9 mouse cellular contexts compared by ENCODE assay signal in the genomic region with DNA sequence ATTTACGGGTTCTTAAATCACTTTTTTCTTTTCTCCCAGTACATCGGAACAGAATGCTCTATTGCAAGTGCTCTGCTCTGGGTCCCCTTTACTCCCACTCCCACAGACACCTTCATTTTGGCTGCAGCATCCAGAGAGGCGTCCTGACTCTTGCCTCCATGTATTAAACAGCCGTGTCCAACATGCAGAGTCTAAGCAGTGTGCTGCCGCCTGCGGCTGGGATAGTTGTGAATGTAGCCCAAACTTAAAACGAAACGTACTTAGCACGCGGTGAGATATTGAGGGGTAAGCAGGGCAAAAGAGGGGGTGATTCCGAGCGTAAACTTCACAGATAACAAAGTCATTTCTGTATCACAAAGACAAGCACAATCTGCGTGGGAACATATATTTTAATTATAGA. TPM values are rescaled to one million over a fixed set of nuclear protein-coding genes. Genes with fewer than 3 reads are reported as not detected.
DNase-seq lines count a peak whose midpoint lies in the region; ATAC-seq and TF ChIP-seq lines count a peak whose summit lies in the region.
"Had no signal": no experiment of that assay in that cellular context is flagged by ENCODE, and none has a peak within 500 bp of the region (broad histone marks: within the 10 kb centered on the region; RNA-seq: fewer than 3 reads in every experiment).

No protein-coding gene starts in this region.

- H3K27me3 ChIP-seq in forebrain, embryonic 12.5 days, result peaks cover 26% of the 10 kb centered on the region; the same call in 1 of the 2 replicates
- 0 out of 2 replicates have a peak, but pooled peaks cover 4% of the 10 kb centered on the region for H3K27me3 ChIP-seq in hindbrain, embryonic 15.5 days
- H3K27me3 ChIP-seq in liver, postnatal 0 days (ENCODE audit: insufficient read depth, low read length), result peaks cover 13% of the 10 kb centered on the region; the same call in 1 of the 2 replicates
- no peaks in the 10 kb centered on the region for H3K27me3 ChIP-seq in stomach, embryonic 14.5 days (ENCODE audit: control insufficient read depth, insufficient read depth, low read length)

- peak overlapping the region; percentile 52 for H3K4me3 ChIP-seq in layer of hippocampus, adult 2 months
- H3K4me3 ChIP-seq in forebrain, embryonic 12.5 days (replicated peaks), result peak overlapping the region; percentile 37
- H3K4me3 ChIP-seq in hindbrain, embryonic 15.5 days, result peak overlapping the region; percentile 39
- H3K4me3 ChIP-seq in liver, postnatal 0 days (ENCODE audit: low read depth, low read length), result peak overlapping the region; percentile 27
- peak overlapping the region; percentile 47 for H3K4me3 ChIP-seq in stomach, embryonic 14.5 days (ENCODE audit: low read depth, low read length)

- WGBS in forebrain, embryonic 12.5 days, result 9% methylated on average over 13 of the region's 13 CpGs
- WGBS in hindbrain, embryonic 15.5 days, result 17% methylated on average over 13 of the region's 13 CpGs
- 12% methylated on average over 13 of the region's 13 CpGs for WGBS in liver, postnatal 0 days (ENCODE audit: insufficient replicate concordance)
- 6% methylated on average over 13 of the region's 13 CpGs for WGBS in stomach, embryonic 14.5 days

- peak overlapping the region; percentile 81 for H3K4me2 ChIP-seq in forebrain, embryonic 12.5 days
- peak overlapping the region; percentile 83 for H3K4me2 ChIP-seq in hindbrain, embryonic 15.5 days
- H3K4me2 ChIP-seq in liver, postnatal 0 days (ENCODE audit: low read depth, low read length), result peak overlapping the region; percentile 66
- H3K4me2 ChIP-seq in stomach, embryonic 14.5 days (replicated peaks; ENCODE audit: low read depth, low read length), result peak overlapping the region; percentile 81

- peak; percentile 58; the same call in 1 of the 2 replicates for ATAC-seq in forebrain, embryonic 12.5 days (ENCODE audit: low FRiP score)
- 0 out of 2 replicates have a peak, but pooled peaks have one; percentile 31 for ATAC-seq in hindbrain, embryonic 15.5 days (ENCODE audit: low FRiP score, low read depth)
- ATAC-seq in liver, postnatal 0 days, result no peak
- 0 out of 2 replicates have a peak, but pooled peaks have one; percentile 20 for ATAC-seq in stomach, embryonic 14.5 days (ENCODE audit: insufficient number of reproducible peaks, insufficient read depth, low FRiP score, low read depth)

- DNase-seq in layer of hippocampus, adult 2 months (ENCODE audit: low spot score in 2 of 2), result no peak
- DNase-seq in layer of hippocampus, postnatal 36 days, result no peak
- no peak for DNase-seq in liver, postnatal 0 days
- no peak for DNase-seq in thymus, postnatal 4 days
- DNase-seq in layer of hippocampus, adult 9-11 months, result no peak

- no peak overlapping the region for H3K27ac ChIP-seq in layer of hippocampus, adult 2 months
- no peak overlapping the region for H3K27ac ChIP-seq in forebrain, embryonic 12.5 days
- H3K27ac ChIP-seq in hindbrain, embryonic 15.5 days (replicated peaks), result no peak overlapping the region
- H3K27ac ChIP-seq in liver, postnatal 0 days (ENCODE audit: low read depth), result no peak overlapping the region
- peak overlapping the region; percentile 58; the same call in 1 of the 2 replicates for H3K27ac ChIP-seq in stomach, embryonic 14.5 days (ENCODE audit: low read length)

- H3K9me3 ChIP-seq in forebrain, embryonic 12.5 days, result 0 out of 2 replicates have a peak, but pooled peaks cover 5% of the 10 kb centered on the region
- H3K9me3 ChIP-seq in hindbrain, embryonic 15.5 days, result no peaks in the 10 kb centered on the region
- H3K9me3 ChIP-seq in liver, postnatal 0 days (ENCODE audit: low read length), result peaks cover 2% of the 10 kb centered on the region; the same call in 1 of the 2 replicates
- H3K9me3 ChIP-seq in stomach, embryonic 14.5 days (ENCODE audit: control insufficient read depth, low read depth, low read length), result no peaks in the 10 kb centered on the region

- TF ChIP-seq EP300 in liver, postnatal 0 days (IDR thresholded peaks at IDR 0.05; ENCODE audit: low read depth), result no peak

- H3K36me3 ChIP-seq in forebrain, embryonic 12.5 days (replicated peaks), result no peaks in the 10 kb centered on the region
- H3K36me3 ChIP-seq in hindbrain, embryonic 15.5 days, result no peaks in the 10 kb centered on the region
- no peaks in the 10 kb centered on the region for H3K36me3 ChIP-seq in liver, postnatal 0 days (replicated peaks; ENCODE audit: insufficient read depth, low read length)
- no peaks in the 10 kb centered on the region for H3K36me3 ChIP-seq in stomach, embryonic 14.5 days (ENCODE audit: control insufficient read depth, insufficient read depth, low read length)

- H3K9ac ChIP-seq in forebrain, embryonic 12.5 days, result no peak overlapping the region
- 0 out of 2 replicates have a peak overlapping the region, but pooled peaks have one; percentile 21 for H3K9ac ChIP-seq in hindbrain, embryonic 15.5 days
- no peak overlapping the region for H3K9ac ChIP-seq in liver, postnatal 0 days (replicated peaks)
- H3K9ac ChIP-seq in stomach, embryonic 14.5 days (replicated peaks; ENCODE audit: low read depth, low read length), result 0 out of 2 replicates have a peak overlapping the region, but pooled peaks have one; percentile 10

- peaks cover 16% of the 10 kb centered on the region for H3K4me1 ChIP-seq in forebrain, embryonic 12.5 days
- peaks cover 16% of the 10 kb centered on the region for H3K4me1 ChIP-seq in hindbrain, embryonic 15.5 days (replicated peaks)
- H3K4me1 ChIP-seq in liver, postnatal 0 days (ENCODE audit: insufficient read depth), result no peaks in the 10 kb centered on the region; the same call in 1 of the 2 replicates
- peaks cover 9% of the 10 kb centered on the region; the same call in 1 of the 2 replicates for H3K4me1 ChIP-seq in stomach, embryonic 14.5 days (ENCODE audit: control insufficient read depth, insufficient read depth, low read length)

- peak; percentile 35 for TF ChIP-seq CTCF in layer of hippocampus, adult 2 months (conservative IDR thresholded peaks at IDR 0.05)
- no peak for TF ChIP-seq CTCF in liver, postnatal 0 days (IDR thresholded peaks at IDR 0.05; ENCODE audit: low read depth)

RNA-seq across cellular contexts. Expression of a gene that starts 0.7 kb away (rescaled TPM):
- 1 to 10 TPM in 1 of 2 experiments, under 1 TPM in 1; 1.00 to 1.2 TPM for total RNA-seq in layer of hippocampus, adult 2 months (2021)
- total RNA-seq in layer of hippocampus, postnatal 36 days (2021), result 1 to 10 TPM; 1.1 to 1.4 TPM
- 12.5 and 14.0 TPM in 2 replicates for polyA plus RNA-seq in forebrain, embryonic 12.5 days (2016; fragmentation: Nextera tagmentation; extraction: Ambion mirVana)
- polyA plus RNA-seq in hindbrain, embryonic 15.5 days (2015; fragmentation: Nextera tagmentation; extraction: Ambion mirVana), result 18.9 and 20.9 TPM in 2 replicates
- polyA plus RNA-seq in liver, postnatal 0 days (2015; fragmentation: Nextera tagmentation; extraction: Ambion mirVana), result 2.1 and 4.0 TPM in 2 replicates
- polyA plus RNA-seq in stomach, embryonic 14.5 days (2014; fragmentation: Nextera tagmentation; extraction: Ambion mirVana), result 162 and 164 TPM in 2 replicates

RNA-seq across cellular contexts. Expression of a gene that starts 49.9 kb away (rescaled TPM):
- under 1 TPM; 0.61 to 0.69 TPM for total RNA-seq in layer of hippocampus, adult 2 months (2021)
- total RNA-seq in layer of hippocampus, postnatal 36 days (2021), result under 1 TPM; 0.56 to 0.92 TPM
- polyA plus RNA-seq in forebrain, embryonic 12.5 days (2016; fragmentation: Nextera tagmentation; extraction: Ambion mirVana), result 0.08 and 0.13 TPM in 2 replicates
- 0.09 and 0.21 TPM in 2 replicates for polyA plus RNA-seq in hindbrain, embryonic 15.5 days (2015; fragmentation: Nextera tagmentation; extraction: Ambion mirVana)
- not detected in 2 replicates for polyA plus RNA-seq in liver, postnatal 0 days (2015; fragmentation: Nextera tagmentation; extraction: Ambion mirVana)
- not detected in 2 replicates for polyA plus RNA-seq in stomach, embryonic 14.5 days (2014; fragmentation: Nextera tagmentation; extraction: Ambion mirVana)
- total RNA-seq: ES-E14 had no signal

Comparison
In these comparisons a context has a peak if more than half of its experiments do, and no peak if none do; other contexts are left out.
1. H3K9ac ChIP-seq: peak in hindbrain, embryonic 15.5 days (single experiment) and stomach, embryonic 14.5 days (single experiment); none in forebrain, embryonic 12.5 days (single experiment) and liver, postnatal 0 days (single experiment).
2. Peak in every context shown above with its lines, with median percentiles within 50 percentile points of each other: H3K4me3 ChIP-seq and H3K4me2 ChIP-seq.